Mouse (Mus musculus): ENCODE results near the gene Cdh20. TPM values are rescaled to one million over a fixed set of nuclear protein-coding genes. Genes with fewer than 3 reads are reported as not detected.

The Cdh20 gene
- polyA plus RNA-seq, 1 experiment from 2014 or later: 0.23 TPM

DNA sequence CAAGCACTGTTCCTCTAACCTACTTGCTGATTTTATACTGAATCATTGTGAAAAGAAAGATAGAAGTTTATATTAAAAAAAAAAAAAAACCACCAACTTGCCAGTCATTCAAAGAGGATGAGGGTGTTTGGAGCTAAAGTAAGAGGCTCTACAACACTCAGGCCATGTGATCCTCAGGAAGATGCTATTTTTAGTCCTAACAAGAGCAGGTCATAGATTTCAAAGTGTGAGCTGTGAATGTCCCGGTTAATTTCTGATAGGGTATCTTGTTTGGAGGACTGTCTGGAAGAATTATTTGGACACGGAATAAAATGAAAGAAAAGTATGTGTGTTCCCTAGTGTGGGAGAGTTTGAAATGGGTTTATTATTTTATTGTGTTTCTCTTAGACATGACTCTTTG is 49.2 kb downstream of the Cdh20 start:
- Histone ChIP-seq H3K9ac (no peak overlapping the region), H3K27ac (no peak overlapping the region), H3K4me3 (replicated peaks) (no peak overlapping the region), H3K4me1 (replicated peaks) (no peaks in the 10 kb centered on the region), H3K9me3 (no peaks in the 10 kb centered on the region), H3K27me3 (replicated peaks) (no peaks in the 10 kb centered on the region), H3K36me3 (no peaks in the 10 kb centered on the region), H3K4me2 (replicated peaks) (no peak overlapping the region)
- ATAC-seq: no peak
- WGBS: 74% methylated on average over 2 of the region's 2 CpGs

GRCm38 (mm10) chr1:104828106-104828505 is 59.8 kb downstream of the Cdh20 start:
- no peaks in the 10 kb centered on the region for H3K36me3 ChIP-seq
- ATAC-seq: no peak
- no peaks in the 10 kb centered on the region for H3K9me3 ChIP-seq
- H3K4me3 ChIP-seq (replicated peaks): no peak overlapping the region
- H3K4me2 ChIP-seq (replicated peaks): no peak overlapping the region
- H3K27me3 ChIP-seq (replicated peaks): no peaks in the 10 kb centered on the region
- no peaks in the 10 kb centered on the region for H3K4me1 ChIP-seq (replicated peaks)
- 80% methylated on average over 2 of the region's 2 CpGs for WGBS
- no peak overlapping the region for H3K9ac ChIP-seq
- H3K27ac ChIP-seq: no peak overlapping the region

- H3K9ac ChIP-seq: no peak overlapping the region
- H3K27ac ChIP-seq: no peak overlapping the region
- H3K9me3 ChIP-seq: no peaks in the 10 kb centered on the region
- H3K4me3 ChIP-seq (replicated peaks): no peak overlapping the region
- WGBS: 68% methylated on average over 4 of the region's 4 CpGs
- no peak for ATAC-seq
- no peaks in the 10 kb centered on the region for H3K4me1 ChIP-seq (replicated peaks)
- no peak overlapping the region for H3K4me2 ChIP-seq (replicated peaks)
- H3K27me3 ChIP-seq (replicated peaks): no peaks in the 10 kb centered on the region
- no peaks in the 10 kb centered on the region for H3K36me3 ChIP-seq
These were observed 70.0 kb downstream of the Cdh20 start for GRCm38 (mm10) chr1:104838206-104838915.

DNA sequence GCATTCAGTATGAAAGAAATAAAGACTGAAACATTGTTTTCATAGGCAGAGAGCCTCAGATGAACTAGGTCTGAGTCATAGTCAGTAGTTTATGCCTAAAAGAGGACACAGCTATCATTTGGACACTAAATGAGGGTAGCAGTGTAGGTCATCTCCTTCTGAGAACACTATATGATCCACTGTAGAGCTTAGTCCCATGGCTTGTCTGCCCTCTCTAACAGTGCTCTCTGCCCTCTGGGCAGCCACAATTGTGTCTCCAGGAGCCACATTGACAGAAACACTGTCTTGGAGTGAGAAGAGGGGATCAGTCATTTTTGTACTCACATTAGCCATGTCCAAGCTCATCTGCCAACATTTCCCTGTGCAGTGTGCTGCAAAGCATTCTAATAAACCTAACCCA is 70.7 kb downstream of the Cdh20 start:
- Histone ChIP-seq H3K36me3 (no peaks in the 10 kb centered on the region), H3K9ac (no peak overlapping the region), H3K27me3 (replicated peaks) (no peaks in the 10 kb centered on the region), H3K4me2 (replicated peaks) (no peak overlapping the region), H3K4me1 (replicated peaks) (no peaks in the 10 kb centered on the region), H3K9me3 (no peaks in the 10 kb centered on the region), H3K27ac (no peak overlapping the region), H3K4me3 (replicated peaks) (no peak overlapping the region)
- ATAC-seq: no peak

GRCm38 (mm10) chr1:104848256-104848919 is 80.1 kb downstream of the Cdh20 start:
- H3K9me3 ChIP-seq: no peaks in the 10 kb centered on the region
- no peaks in the 10 kb centered on the region for H3K36me3 ChIP-seq
- no peak overlapping the region for H3K4me3 ChIP-seq (replicated peaks)
- H3K4me2 ChIP-seq (replicated peaks): no peak overlapping the region
- H3K4me1 ChIP-seq (replicated peaks): no peaks in the 10 kb centered on the region
- 80% methylated on average over 2 of the region's 2 CpGs for WGBS
- H3K27ac ChIP-seq: no peak overlapping the region
- H3K9ac ChIP-seq: no peak overlapping the region
- no peak for ATAC-seq
- H3K27me3 ChIP-seq (replicated peaks): no peaks in the 10 kb centered on the region

DNA sequence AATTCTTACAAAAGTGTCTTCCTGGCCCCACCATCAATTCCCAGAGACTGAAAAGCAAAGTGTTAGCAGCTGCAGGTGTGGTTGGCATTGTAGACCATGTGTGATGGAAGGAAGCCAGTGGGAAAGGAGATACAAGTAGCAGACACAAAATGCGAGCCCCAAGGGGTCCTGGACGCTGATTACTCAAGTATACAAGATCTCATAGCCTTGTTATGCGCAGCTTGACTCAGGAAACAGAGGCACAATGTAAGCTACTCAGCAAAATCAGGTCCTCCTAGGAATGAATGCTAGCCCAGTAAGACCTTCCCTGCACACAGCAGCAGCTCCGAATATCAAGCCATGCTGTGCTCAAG is 80.6 kb downstream of the Cdh20 start:
- H3K9ac ChIP-seq: no peak overlapping the region
- ATAC-seq: no peak
- H3K4me1 ChIP-seq (replicated peaks): no peaks in the 10 kb centered on the region
- no peaks in the 10 kb centered on the region for H3K36me3 ChIP-seq
- no peak overlapping the region for H3K4me2 ChIP-seq (replicated peaks)
- H3K4me3 ChIP-seq (replicated peaks): no peak overlapping the region
- no peaks in the 10 kb centered on the region for H3K27me3 ChIP-seq (replicated peaks)
- H3K27ac ChIP-seq: no peak overlapping the region
- H3K9me3 ChIP-seq: no peaks in the 10 kb centered on the region
- WGBS: 80% methylated on average over 4 of the region's 4 CpGs

GRCm38 (mm10) chr1:104877384-104877783 is 109.1 kb downstream of the Cdh20 start:
- H3K36me3 ChIP-seq: no peaks in the 10 kb centered on the region
- H3K27ac ChIP-seq: no peak overlapping the region
- WGBS: 74% methylated on average over 1 of the region's 1 CpGs
- no peak overlapping the region for H3K4me2 ChIP-seq (replicated peaks)
- H3K9me3 ChIP-seq: no peaks in the 10 kb centered on the region
- no peak overlapping the region for H3K9ac ChIP-seq
- H3K4me1 ChIP-seq (replicated peaks): no peaks in the 10 kb centered on the region
- no peak overlapping the region for H3K4me3 ChIP-seq (replicated peaks)
- H3K27me3 ChIP-seq (replicated peaks): no peaks in the 10 kb centered on the region
- no peak for ATAC-seq

GRCm38 (mm10) chr1:104901815-104902214 is 133.5 kb downstream of the Cdh20 start:
- no peaks in the 10 kb centered on the region for H3K9me3 ChIP-seq
- no peak overlapping the region for H3K27ac ChIP-seq
- H3K4me3 ChIP-seq (replicated peaks): no peak overlapping the region
- ATAC-seq: no peak
- H3K27me3 ChIP-seq (replicated peaks): no peaks in the 10 kb centered on the region
- no peaks in the 10 kb centered on the region for H3K36me3 ChIP-seq
- no peak overlapping the region for H3K9ac ChIP-seq
- no peaks in the 10 kb centered on the region for H3K4me1 ChIP-seq (replicated peaks)
- H3K4me2 ChIP-seq (replicated peaks): no peak overlapping the region

DNA sequence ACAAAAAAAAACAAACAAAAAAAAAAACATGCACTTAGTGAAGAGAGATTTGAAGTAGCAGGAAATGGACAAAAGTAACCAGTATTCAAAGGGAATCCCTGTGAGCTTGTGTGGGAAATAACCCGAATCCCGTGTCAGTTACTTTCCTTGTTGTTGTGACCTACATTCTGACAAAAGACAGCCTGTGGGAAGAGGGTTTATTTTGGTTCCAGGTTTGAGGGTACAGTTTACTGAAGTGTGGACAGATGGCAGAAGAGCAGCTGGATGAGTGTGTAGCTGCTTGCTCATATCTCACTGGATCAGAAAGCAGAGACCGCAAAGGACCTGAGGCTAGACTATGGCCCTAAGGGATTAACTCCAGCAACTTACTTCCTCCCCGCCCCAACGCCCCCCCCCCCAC is 135.1 kb downstream of the Cdh20 start:
- 62% methylated on average over 5 of the region's 5 CpGs for WGBS
- Histone ChIP-seq H3K27me3 (replicated peaks) (no peaks in the 10 kb centered on the region), H3K4me3 (replicated peaks) (no peak overlapping the region), H3K4me2 (replicated peaks) (no peak overlapping the region), H3K36me3 (no peaks in the 10 kb centered on the region), H3K27ac (no peak overlapping the region), H3K4me1 (replicated peaks) (no peaks in the 10 kb centered on the region), H3K9me3 (no peaks in the 10 kb centered on the region), H3K9ac (no peak overlapping the region)
- no peak for ATAC-seq

GRCm38 (mm10) chr1:104912407-104912806 is 144.1 kb downstream of the Cdh20 start:
- ATAC-seq: no peak
- no peak overlapping the region for H3K4me3 ChIP-seq (replicated peaks)
- 28% methylated on average over 3 of the region's 3 CpGs for WGBS
- no peaks in the 10 kb centered on the region for H3K4me1 ChIP-seq (replicated peaks)
- H3K9me3 ChIP-seq: no peaks in the 10 kb centered on the region
- no peaks in the 10 kb centered on the region for H3K36me3 ChIP-seq
- no peak overlapping the region for H3K27ac ChIP-seq
- no peaks in the 10 kb centered on the region for H3K27me3 ChIP-seq (replicated peaks)
- no peak overlapping the region for H3K9ac ChIP-seq
- no peak overlapping the region for H3K4me2 ChIP-seq (replicated peaks)

DNA sequence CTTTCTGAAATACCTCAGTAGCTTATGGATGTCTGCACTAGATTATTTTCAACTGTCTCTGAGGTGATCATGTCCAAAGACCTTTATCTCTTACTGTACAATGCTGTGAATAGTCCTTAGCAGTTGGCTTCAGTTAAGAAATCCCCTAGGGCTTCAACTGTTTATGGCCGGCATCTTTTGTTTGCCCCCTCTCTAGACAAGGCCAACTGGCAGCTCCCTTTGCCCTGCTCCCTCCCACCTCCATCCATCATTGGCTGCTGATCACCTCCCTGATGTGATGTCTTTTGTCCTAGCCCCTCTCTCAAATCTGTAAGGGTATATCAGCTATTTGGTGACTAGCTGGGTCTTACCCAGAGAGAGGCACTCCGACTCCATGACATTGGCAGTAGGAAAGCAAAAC is 148.2 kb downstream of the Cdh20 start:
- no peak overlapping the region for H3K27ac ChIP-seq
- 74% methylated on average over 2 of the region's 2 CpGs for WGBS
- no peaks in the 10 kb centered on the region for H3K36me3 ChIP-seq
- H3K4me2 ChIP-seq (replicated peaks): no peak overlapping the region
- H3K27me3 ChIP-seq (replicated peaks): no peaks in the 10 kb centered on the region
- no peaks in the 10 kb centered on the region for H3K9me3 ChIP-seq
- no peak for ATAC-seq
- no peaks in the 10 kb centered on the region for H3K4me1 ChIP-seq (replicated peaks)
- no peak overlapping the region for H3K9ac ChIP-seq
- no peak overlapping the region for H3K4me3 ChIP-seq (replicated peaks)

GRCm38 (mm10) chr1:104917307-104917836 is 149.0 kb downstream of the Cdh20 start:
- H3K9me3 ChIP-seq: no peaks in the 10 kb centered on the region
- H3K4me3 ChIP-seq (replicated peaks): no peak overlapping the region
- H3K4me2 ChIP-seq (replicated peaks): no peak overlapping the region
- H3K9ac ChIP-seq: no peak overlapping the region
- no peaks in the 10 kb centered on the region for H3K27me3 ChIP-seq (replicated peaks)
- H3K36me3 ChIP-seq: no peaks in the 10 kb centered on the region
- WGBS: 35% methylated on average over 1 of the region's 1 CpGs
- no peak overlapping the region for H3K27ac ChIP-seq
- no peak for ATAC-seq
- H3K4me1 ChIP-seq (replicated peaks): no peaks in the 10 kb centered on the region

GRCm38 (mm10) chr1:104933051-104933450 is 164.7 kb downstream of the Cdh20 start:
- no peaks in the 10 kb centered on the region for H3K27me3 ChIP-seq (replicated peaks)
- ATAC-seq: no peak
- H3K4me1 ChIP-seq (replicated peaks): no peaks in the 10 kb centered on the region
- WGBS: 32% methylated on average over 7 of the region's 7 CpGs
- no peaks in the 10 kb centered on the region for H3K9me3 ChIP-seq
- H3K4me3 ChIP-seq (replicated peaks): no peak overlapping the region
- H3K36me3 ChIP-seq: no peaks in the 10 kb centered on the region
- H3K4me2 ChIP-seq (replicated peaks): no peak overlapping the region
- H3K9ac ChIP-seq: no peak overlapping the region
- no peak overlapping the region for H3K27ac ChIP-seq
